Mouse (Mus musculus): ENCODE results near the gene Tasp1. TPM values are rescaled to one million over a fixed set of nuclear protein-coding genes. Genes with fewer than 3 reads are reported as not detected.

Gene Tasp1
- polyA plus RNA-seq, 1 experiment from 2014 or later = 19.9 TPM

DNA sequence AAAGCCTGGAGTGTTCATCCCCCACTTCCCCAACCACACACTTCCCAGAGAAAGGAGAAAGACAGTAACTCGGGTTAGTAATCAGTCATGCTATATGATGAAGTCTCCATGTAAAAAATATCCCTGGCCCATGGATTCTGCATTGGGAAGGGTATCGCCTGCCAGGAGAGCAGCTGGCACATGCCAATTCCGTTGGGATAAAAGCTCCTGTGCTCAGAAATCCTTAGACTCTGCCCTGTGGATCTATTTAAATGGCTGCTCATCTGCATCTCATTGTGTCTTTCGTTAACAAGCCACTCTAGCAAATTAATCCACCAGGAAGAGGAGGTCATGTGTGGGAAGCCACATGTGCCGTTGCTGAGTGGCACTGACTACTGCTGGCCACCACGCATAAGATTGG lies 258.7 kb downstream of the Tasp1 start:
- WGBS = 75% methylated on average over 6 of the region's 6 CpGs
- no peak overlapping the region for H3K4me2 ChIP-seq (ENCODE audit: low read depth, low read length)

GRCm38 (mm10) chr2:139804041-139804440 lies 262.6 kb downstream of the Tasp1 start:
- Histone ChIP-seq H3K4me3 (ENCODE audit: low read depth, low read length) (no peak overlapping the region), H3K4me2 (ENCODE audit: low read depth, low read length) (no peak overlapping the region), H3K36me3 (ENCODE audit: control insufficient read depth, insufficient read depth, low read length) (no peaks in the 10 kb centered on the region), H3K9ac (ENCODE audit: low read depth, low read length) (no peak overlapping the region), H3K9me3 (ENCODE audit: control insufficient read depth, low read length) (no peaks in the 10 kb centered on the region), H3K4me1 (ENCODE audit: control insufficient read depth, insufficient read depth, low read length) (no peaks in the 10 kb centered on the region), H3K27me3 (replicated peaks; ENCODE audit: control insufficient read depth, insufficient read depth, low read length) (no peaks in the 10 kb centered on the region), H3K27ac (replicated peaks; ENCODE audit: low read depth, low read length) (no peak overlapping the region)
- ATAC-seq (ENCODE audit: low read depth) = no peak
- peak; percentile 57 for DNase-seq (ENCODE audit: low spot score)
- WGBS = 53% methylated on average over 7 of the region's 7 CpGs

More for the DNA sequence above, 258.7 kb downstream of the Tasp1 start:
- ATAC-seq (ENCODE audit: low read depth) (no peak), DNase-seq (ENCODE audit: low spot score) (no peak)
- H3K36me3 ChIP-seq (ENCODE audit: control insufficient read depth, insufficient read depth, low read length) = no peaks in the 10 kb centered on the region
- H3K27me3 ChIP-seq (replicated peaks; ENCODE audit: control insufficient read depth, insufficient read depth, low read length) = no peaks in the 10 kb centered on the region
- H3K27ac ChIP-seq (replicated peaks; ENCODE audit: low read depth, low read length) = no peak overlapping the region
- no peak overlapping the region for H3K4me3 ChIP-seq (ENCODE audit: low read depth, low read length)
- H3K4me1 ChIP-seq (ENCODE audit: control insufficient read depth, insufficient read depth, low read length) = no peaks in the 10 kb centered on the region
- no peaks in the 10 kb centered on the region for H3K9me3 ChIP-seq (ENCODE audit: control insufficient read depth, low read length)
- no peak overlapping the region for H3K9ac ChIP-seq (ENCODE audit: low read depth, low read length)

- H3K4me2 ChIP-seq (ENCODE audit: low read depth, low read length) = no peak overlapping the region
- H3K4me1 ChIP-seq (ENCODE audit: control insufficient read depth, insufficient read depth, low read length) = no peaks in the 10 kb centered on the region
- no peak overlapping the region for H3K4me3 ChIP-seq (ENCODE audit: low read depth, low read length)
- no peaks in the 10 kb centered on the region for H3K27me3 ChIP-seq (replicated peaks; ENCODE audit: control insufficient read depth, insufficient read depth, low read length)
- H3K27ac ChIP-seq (replicated peaks; ENCODE audit: low read depth, low read length) = no peak overlapping the region
- H3K9me3 ChIP-seq (ENCODE audit: control insufficient read depth, low read length) = no peaks in the 10 kb centered on the region
- no peak for ATAC-seq (ENCODE audit: low read depth)
- no peaks in the 10 kb centered on the region for H3K36me3 ChIP-seq (ENCODE audit: control insufficient read depth, insufficient read depth, low read length)
- WGBS = 69% methylated on average over 9 of the region's 9 CpGs
- H3K9ac ChIP-seq (ENCODE audit: low read depth, low read length) = no peak overlapping the region
- no peak for DNase-seq (ENCODE audit: low spot score)
These were observed 274.1 kb downstream of the Tasp1 start for GRCm38 (mm10) chr2:139792345-139793120.

DNA sequence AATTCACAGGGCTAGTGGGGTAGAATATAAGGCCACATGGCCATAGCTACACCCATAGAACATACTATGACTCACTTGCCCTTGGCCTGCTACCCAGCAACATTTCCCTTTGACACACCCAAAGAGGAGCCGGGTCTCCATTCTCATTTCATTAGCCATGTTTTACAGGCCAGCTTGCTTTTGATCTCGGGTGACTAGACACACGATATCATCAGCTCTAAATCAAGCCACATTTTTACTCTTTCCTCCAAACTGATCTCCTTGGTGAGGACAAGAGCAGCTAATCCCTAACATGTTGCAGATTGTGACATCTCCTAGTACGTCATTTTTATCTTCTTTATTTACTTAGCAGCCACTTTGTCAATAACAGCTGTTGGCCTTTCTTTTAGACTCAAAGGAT lies 277.9 kb downstream of the Tasp1 start:
- WGBS = 59% methylated on average over 4 of the region's 4 CpGs
- Histone ChIP-seq H3K36me3 (ENCODE audit: control insufficient read depth, insufficient read depth, low read length) (no peaks in the 10 kb centered on the region), H3K4me3 (ENCODE audit: low read depth, low read length) (no peak overlapping the region), H3K9me3 (ENCODE audit: control insufficient read depth, low read length) (no peaks in the 10 kb centered on the region), H3K9ac (ENCODE audit: low read depth, low read length) (no peak overlapping the region), H3K27ac (replicated peaks; ENCODE audit: low read depth, low read length) (no peak overlapping the region), H3K4me1 (ENCODE audit: control insufficient read depth, insufficient read depth, low read length) (no peaks in the 10 kb centered on the region), H3K4me2 (ENCODE audit: low read depth, low read length) (no peak overlapping the region), H3K27me3 (replicated peaks; ENCODE audit: control insufficient read depth, insufficient read depth, low read length) (no peaks in the 10 kb centered on the region)
- ATAC-seq (ENCODE audit: low read depth) (no peak), DNase-seq (ENCODE audit: low spot score) (no peak)

GRCm38 (mm10) chr2:139784946-139785345 lies 281.7 kb downstream of the Tasp1 start:
- DNase-seq (ENCODE audit: low spot score) = no peak
- 72% methylated on average over 2 of the region's 2 CpGs for WGBS

GRCm38 (mm10) chr2:139784465-139784864 lies 282.1 kb downstream of the Tasp1 start:
- DNase-seq (ENCODE audit: low spot score) (no peak), ATAC-seq (ENCODE audit: low read depth) (no peak)
- Histone ChIP-seq H3K36me3 (ENCODE audit: control insufficient read depth, insufficient read depth, low read length) (no peaks in the 10 kb centered on the region), H3K4me2 (ENCODE audit: low read depth, low read length) (no peak overlapping the region), H3K9ac (ENCODE audit: low read depth, low read length) (no peak overlapping the region), H3K4me1 (ENCODE audit: control insufficient read depth, insufficient read depth, low read length) (no peaks in the 10 kb centered on the region), H3K27me3 (replicated peaks; ENCODE audit: control insufficient read depth, insufficient read depth, low read length) (no peaks in the 10 kb centered on the region), H3K4me3 (ENCODE audit: low read depth, low read length) (no peak overlapping the region), H3K9me3 (ENCODE audit: control insufficient read depth, low read length) (no peaks in the 10 kb centered on the region), H3K27ac (replicated peaks; ENCODE audit: low read depth, low read length) (no peak overlapping the region)
- 44% methylated on average over 1 of the region's 1 CpGs for WGBS

More at GRCm38 (mm10) chr2:139784946-139785345, 281.7 kb downstream of the Tasp1 start:
- no peak for ATAC-seq (ENCODE audit: low read depth)
- no peak overlapping the region for H3K4me2 ChIP-seq (ENCODE audit: low read depth, low read length)
- no peaks in the 10 kb centered on the region for H3K36me3 ChIP-seq (ENCODE audit: control insufficient read depth, insufficient read depth, low read length)
- no peaks in the 10 kb centered on the region for H3K9me3 ChIP-seq (ENCODE audit: control insufficient read depth, low read length)
- H3K4me1 ChIP-seq (ENCODE audit: control insufficient read depth, insufficient read depth, low read length) = no peaks in the 10 kb centered on the region
- no peak overlapping the region for H3K4me3 ChIP-seq (ENCODE audit: low read depth, low read length)
- no peaks in the 10 kb centered on the region for H3K27me3 ChIP-seq (replicated peaks; ENCODE audit: control insufficient read depth, insufficient read depth, low read length)
- H3K9ac ChIP-seq (ENCODE audit: low read depth, low read length) = no peak overlapping the region
- H3K27ac ChIP-seq (replicated peaks; ENCODE audit: low read depth, low read length) = no peak overlapping the region

Other genes starting within 250 kb of the Tasp1 start
- not detected in 2 replicates for gene Gm17374, start 85.2 kb upstream of the Tasp1 start, polyA plus RNA-seq (2014; fragmentation: Nextera tagmentation; extraction: Ambion mirVana)
- 17.8 and 20.8 TPM in 2 replicates for gene Esf1, start 103.8 kb upstream of the Tasp1 start, polyA plus RNA-seq (2014; fragmentation: Nextera tagmentation; extraction: Ambion mirVana)
- gene Ndufaf5, start 103.8 kb upstream of the Tasp1 start, polyA plus RNA-seq (2014; fragmentation: Nextera tagmentation; extraction: Ambion mirVana) = 22.5 and 26.9 TPM in 2 replicates

Data from embryonic facial prominence, embryonic 14.5 days (tissue).